Mouse (Mus musculus) c-Kit-positive CD71-positive TER-119-negative erythroid progenitor cells, embryonic 14.5 days (primary cell): ENCODE results near the gene Psmc3.

Experiments
- DNase-seq: peaks from one replicate; pipeline ENCODE4 v3.0.0-alpha.2; 2013; ENCODE audit warnings: low read depth

The Psmc3 gene

GRCm38 (mm10) chr2:91113334-91113733, 59.5 kb downstream of the Psmc3 start:
- DNase-seq: no peak

GRCm38 (mm10) chr2:91113852-91114251, 60.0 kb downstream of the Psmc3 start:
- no peak for DNase-seq

DNA sequence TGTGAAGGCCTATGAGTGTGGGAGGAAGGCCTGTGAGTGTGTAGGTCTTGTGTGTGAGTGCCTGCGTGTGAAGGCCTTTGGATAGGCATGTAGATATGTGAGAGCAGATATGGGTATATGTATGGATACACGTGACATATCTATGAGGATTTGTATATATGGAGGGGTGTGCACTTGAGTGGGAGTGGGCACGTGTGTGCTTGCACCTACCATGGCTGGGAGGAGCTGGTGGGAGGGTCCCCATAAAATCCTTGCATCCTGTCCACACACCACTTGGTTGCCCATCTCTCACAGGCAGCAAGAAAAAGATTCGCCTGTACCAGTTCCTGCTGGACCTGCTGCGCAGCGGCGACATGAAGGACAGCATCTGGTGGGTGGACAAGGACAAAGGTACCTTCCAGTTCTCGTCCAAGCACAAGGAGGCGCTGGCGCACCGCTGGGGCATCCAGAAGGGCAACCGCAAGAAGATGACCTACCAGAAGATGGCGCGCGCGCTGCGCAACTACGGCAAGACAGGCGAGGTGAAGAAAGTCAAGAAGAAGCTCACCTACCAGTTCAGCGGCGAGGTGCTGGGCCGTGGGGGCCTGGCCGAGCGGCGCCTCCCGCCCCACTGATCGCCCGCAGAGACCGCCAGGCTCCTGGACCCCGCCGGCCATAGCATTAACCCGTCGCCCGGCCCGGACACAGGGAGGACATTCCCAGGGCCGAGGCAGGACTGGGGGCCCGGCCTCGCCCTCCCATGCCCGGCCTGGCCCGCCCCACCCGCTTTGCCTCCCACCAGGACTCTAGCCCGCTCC, 61.2 kb downstream of the Psmc3 start:
- peak; percentile 81 for DNase-seq

DNA sequence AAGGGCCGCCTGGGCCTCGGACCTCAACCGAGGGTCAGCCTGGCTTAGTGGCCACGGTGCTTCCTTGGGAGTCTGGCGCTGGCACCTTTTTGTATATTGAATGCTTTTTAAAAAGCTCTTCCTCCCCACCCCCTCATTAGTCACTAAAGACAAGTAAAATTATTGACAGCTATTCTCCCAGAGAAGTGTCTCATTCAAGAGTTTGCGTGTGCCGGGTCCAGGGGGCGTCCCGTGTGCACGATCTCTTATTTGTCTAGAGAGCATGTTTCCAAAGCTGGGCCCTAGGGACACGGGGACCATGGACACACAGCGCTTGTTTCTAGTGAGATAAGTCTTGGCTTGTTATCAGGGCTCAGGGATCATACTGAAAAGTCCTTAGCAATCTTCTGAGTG, 61.8 kb downstream of the Psmc3 start:
- no peak for DNase-seq
